Mouse (Mus musculus) embryonic facial prominence, embryonic 10.5 days (tissue): ENCODE data around the gene Zfp273. TPM values are rescaled to one million over a fixed set of nuclear protein-coding genes. Genes with fewer than 3 reads are reported as not detected.

Experiments
- polyA plus RNA-seq: library from polyadenylated mRNA; unstranded; fragments of >200 nt; fragmentation: Nextera tagmentation; extraction: Ambion mirVana; gene quantifications from 2 replicates; pipeline ENCODE4 v1.2.1, GENCODE M21; 2016

Zfp273 gene
- polyA plus RNA-seq, 1 experiment from 2014 or later, result 6.0 TPM

Other genes with a start within 250 kb of the Zfp273 start
- 3.5 and 4.1 TPM in 2 replicates for gene Zfp729b, start 204.0 kb upstream of the Zfp273 start, polyA plus RNA-seq
- 0.15 TPM in 1 of 2 replicates, not detected in the other for gene Gm49345, start 176.0 kb upstream of the Zfp273 start, polyA plus RNA-seq
- 2.4 and 2.5 TPM in 2 replicates for gene Zfp729a, start 175.9 kb upstream of the Zfp273 start, polyA plus RNA-seq
- 11.2 and 11.3 TPM in 2 replicates for gene Zfp738, start 126.7 kb upstream of the Zfp273 start, polyA plus RNA-seq
- 6.4 and 7.8 TPM in 2 replicates for gene Zfp65, start 84.6 kb upstream of the Zfp273 start, polyA plus RNA-seq
- gene Zfp85, start 58.5 kb upstream of the Zfp273 start, polyA plus RNA-seq, result 4.2 and 4.9 TPM in 2 replicates
- 3.2 and 3.3 TPM in 2 replicates for gene Zfp493, start 34.0 kb upstream of the Zfp273 start, polyA plus RNA-seq
- gene Gm10037, start 17.4 kb downstream of the Zfp273 start, polyA plus RNA-seq, result 1.9 and 2.7 TPM in 2 replicates
- gene BC048507, start 49.6 kb downstream of the Zfp273 start, polyA plus RNA-seq, result not detected in 2 replicates